Mouse (Mus musculus): Measurements from ENCODE around the gene Elf2.

The Elf2 gene

GRCm38 (mm10) chr3:51281727-51282126 is 58.7 kb downstream of the Elf2 start:
- DNase-seq (ENCODE audit: low read depth, low spot score), result no peak

DNA sequence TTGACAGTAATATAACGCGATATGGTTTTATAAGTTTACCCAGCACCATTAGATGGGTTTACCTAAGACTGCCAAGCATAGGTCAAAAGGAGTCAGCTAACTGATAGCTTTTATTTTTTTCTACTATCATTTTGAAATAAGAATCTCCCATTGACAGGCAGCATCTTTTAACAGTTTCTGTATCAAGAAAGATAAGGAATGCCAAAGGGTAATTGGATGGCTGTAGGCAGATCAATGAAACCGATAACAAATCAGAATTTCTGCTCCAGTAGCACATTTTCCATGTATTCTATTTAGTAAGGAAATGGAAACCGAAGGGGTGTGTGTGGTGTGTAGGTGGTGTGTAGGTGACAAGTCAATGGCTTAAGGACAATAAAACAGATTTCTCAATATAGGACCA is 62.0 kb downstream of the Elf2 start:
- DNase-seq (ENCODE audit: low read depth, low spot score), result no peak

DNA sequence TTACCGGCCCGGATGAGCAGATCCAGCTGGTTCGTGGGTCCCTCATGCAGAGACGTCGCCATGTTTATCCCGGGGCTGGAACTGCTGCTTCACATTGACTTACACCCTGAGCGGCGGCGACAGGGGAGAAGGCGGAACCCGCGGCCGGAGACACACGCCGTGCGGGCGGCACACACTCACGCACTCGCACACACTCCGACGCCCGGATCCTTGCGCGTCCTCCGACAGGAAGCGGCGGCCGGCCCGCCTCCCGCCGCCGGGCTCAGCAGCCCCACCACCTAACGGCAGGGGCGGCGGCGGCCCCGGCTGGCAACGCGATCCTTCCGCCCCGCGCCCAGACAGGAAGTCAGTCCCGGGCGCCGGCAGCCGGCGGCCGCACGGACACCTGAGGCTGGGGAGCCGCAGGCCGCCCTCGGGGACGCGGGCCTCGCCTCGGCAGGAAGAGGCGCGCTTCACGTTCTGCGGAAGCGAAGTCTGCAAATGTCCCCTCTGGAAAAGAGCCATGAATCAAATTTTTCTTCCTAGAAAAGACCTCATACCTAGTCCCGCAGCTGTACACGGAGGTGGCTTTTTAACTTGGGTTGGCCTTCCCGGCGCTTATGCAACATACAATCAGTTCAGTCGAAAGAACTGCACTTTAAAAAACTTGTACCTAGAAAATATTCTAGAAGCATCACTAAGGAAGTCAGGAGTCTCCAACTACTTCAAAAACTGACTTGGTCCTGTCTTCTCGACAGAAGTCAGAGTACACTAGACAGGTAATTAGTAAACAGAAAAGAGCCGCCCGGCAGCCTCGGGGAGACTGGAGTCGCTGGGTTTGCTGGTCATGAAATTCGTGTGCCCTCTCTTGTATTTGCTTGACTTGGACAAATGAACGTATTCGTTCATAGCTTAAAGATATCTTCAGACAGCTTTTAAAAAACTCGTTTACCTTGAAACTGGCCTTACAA is 63.0 kb downstream of the Elf2 start:
- DNase-seq (ENCODE audit: low read depth, low spot score), result peak; percentile 75

- peak; percentile 21 for DNase-seq (ENCODE audit: low read depth, low spot score)
These were observed 63.9 kb downstream of the Elf2 start for GRCm38 (mm10) chr3:51276421-51277111.

GRCm38 (mm10) chr3:51275956-51276398 is 64.5 kb downstream of the Elf2 start:
- peak; percentile 98 for DNase-seq (ENCODE audit: low read depth, low spot score)

DNA sequence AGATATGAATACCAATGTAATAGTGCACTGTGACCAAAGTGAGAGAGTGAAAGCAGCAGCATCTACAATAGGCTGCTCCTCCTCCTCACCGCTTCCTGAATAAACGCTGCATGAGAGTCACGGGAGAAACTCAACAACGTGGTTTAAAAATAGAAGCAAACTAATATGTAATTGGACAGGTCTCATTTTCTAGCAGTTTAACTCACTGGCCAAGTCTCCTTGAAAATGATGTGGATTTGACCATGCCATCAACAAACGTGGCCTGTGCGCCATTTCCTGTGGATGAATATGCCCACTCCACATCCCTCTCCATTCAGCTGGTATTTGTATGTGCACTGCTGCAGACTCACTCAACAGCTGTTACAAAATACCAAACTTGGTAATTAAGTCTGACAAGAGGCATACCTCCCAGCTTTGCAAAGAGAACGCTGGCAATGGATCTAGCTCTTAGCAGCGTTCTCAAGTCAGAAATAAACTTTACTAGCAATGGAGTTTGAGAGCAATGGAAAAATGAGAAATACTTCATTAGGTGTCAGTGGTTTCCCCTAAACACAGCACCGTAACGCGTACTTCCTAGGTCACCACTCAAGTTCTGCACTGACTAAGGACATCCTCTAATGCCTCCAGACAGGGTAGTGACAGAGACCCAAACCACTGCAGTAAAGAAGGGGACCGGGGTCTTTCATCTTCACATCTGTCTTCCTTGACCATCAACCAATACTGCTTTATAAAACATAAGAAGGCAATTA is 70.2 kb downstream of the Elf2 start:
- no peak for DNase-seq (ENCODE audit: low read depth, low spot score)

- no peak for DNase-seq (ENCODE audit: low read depth, low spot score)
These were observed 72.0 kb downstream of the Elf2 start for GRCm38 (mm10) chr3:51268434-51268833.

DNA sequence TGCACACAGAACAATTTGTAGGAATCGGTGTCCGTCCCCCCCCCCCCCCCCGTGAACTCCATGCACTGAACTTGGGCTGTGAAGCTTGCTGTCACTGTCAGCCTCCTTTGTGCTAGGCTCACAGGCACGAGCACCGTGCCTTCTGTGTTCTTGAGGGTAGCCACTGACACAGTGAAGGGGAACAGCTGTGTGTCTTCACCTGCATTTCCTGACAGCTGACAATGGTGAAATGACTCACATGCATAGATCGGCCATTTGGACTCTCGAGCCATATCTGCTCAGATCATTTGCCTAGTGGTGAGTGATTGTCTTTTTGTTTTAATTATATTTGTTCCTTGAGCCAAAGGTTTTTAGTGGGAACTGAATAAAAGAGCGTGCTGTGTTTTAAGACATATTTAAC is 77.5 kb downstream of the Elf2 start:
- no peak for DNase-seq (ENCODE audit: low read depth, low spot score)

GRCm38 (mm10) chr3:51258070-51258469 is 82.4 kb downstream of the Elf2 start:
- no peak for DNase-seq (ENCODE audit: low read depth, low spot score)

GRCm38 (mm10) chr3:51256450-51256849 is 84.0 kb downstream of the Elf2 start:
- DNase-seq (ENCODE audit: low read depth, low spot score), result no peak

- no peak for DNase-seq (ENCODE audit: low read depth, low spot score)
These were observed 85.7 kb downstream of the Elf2 start for GRCm38 (mm10) chr3:51254784-51255183.

DNA sequence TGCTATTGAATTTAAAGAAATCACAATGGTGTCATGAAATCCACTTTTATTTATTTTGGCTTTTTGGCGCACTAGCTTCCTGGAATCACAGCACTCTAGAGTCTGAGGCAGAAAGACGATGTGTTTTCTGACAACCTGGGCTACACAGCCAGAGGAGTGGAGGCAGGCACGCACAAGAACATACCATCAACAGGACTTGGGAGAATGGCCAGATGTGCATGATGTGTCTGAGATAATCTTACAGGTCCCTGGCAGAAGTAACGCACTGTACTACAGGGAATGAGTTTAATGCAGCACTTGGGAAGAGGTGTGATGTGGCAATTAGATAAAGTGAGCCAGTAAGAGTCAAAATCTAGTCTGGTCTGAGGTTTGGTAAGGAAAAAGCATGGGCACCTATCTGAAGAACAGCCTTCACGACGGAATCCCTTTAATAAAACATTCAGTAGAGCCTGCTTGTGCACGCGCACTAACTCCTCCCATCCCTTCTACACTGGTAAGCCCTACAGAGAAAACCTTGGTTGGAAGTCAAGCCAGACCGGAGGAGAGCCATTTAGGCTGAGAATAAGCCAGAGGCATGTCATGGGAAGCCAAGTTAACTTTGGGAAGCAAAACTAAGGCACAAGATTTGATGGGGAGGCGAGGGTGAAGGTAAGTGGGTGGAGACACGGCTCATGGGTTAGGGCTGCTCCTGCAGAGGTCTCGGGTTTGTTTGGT is 87.6 kb downstream of the Elf2 start:
- DNase-seq (ENCODE audit: low read depth, low spot score), result no peak

GRCm38 (mm10) chr3:51252223-51252622 is 88.2 kb downstream of the Elf2 start:
- DNase-seq (ENCODE audit: low read depth, low spot score), result no peak

DNA sequence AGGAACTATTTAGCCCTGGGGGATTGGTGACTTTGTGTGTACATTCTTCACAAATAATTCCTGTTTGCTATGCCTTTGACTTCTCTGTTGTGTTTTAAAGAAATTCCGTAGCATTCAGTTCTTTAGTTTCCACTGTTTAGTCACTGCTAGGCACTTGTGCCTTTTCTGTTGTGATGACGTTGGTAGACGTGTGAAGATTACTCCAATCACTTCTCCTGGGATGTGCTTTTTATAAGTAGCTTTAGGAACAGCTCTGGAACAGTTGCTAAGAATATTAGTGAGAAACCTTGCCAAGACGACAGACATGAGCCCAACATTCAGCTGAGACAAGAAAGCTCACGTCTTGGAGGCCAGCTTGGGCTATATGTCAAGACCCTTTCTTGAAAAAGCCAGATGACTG is 89.4 kb downstream of the Elf2 start:
- no peak for DNase-seq (ENCODE audit: low read depth, low spot score)

GRCm38 (mm10) chr3:51249866-51250265 is 90.6 kb downstream of the Elf2 start:
- no peak for DNase-seq (ENCODE audit: low read depth, low spot score)

GRCm38 (mm10) chr3:51249460-51249859 is 91.0 kb downstream of the Elf2 start:
- no peak for DNase-seq (ENCODE audit: low read depth, low spot score)

GRCm38 (mm10) chr3:51248600-51248999 is 91.9 kb downstream of the Elf2 start:
- DNase-seq (ENCODE audit: low read depth, low spot score), result no peak

GRCm38 (mm10) chr3:51247704-51248103 is 92.8 kb downstream of the Elf2 start:
- no peak for DNase-seq (ENCODE audit: low read depth, low spot score)

- no peak for DNase-seq (ENCODE audit: low read depth, low spot score)
These were observed 100.9 kb downstream of the Elf2 start for GRCm38 (mm10) chr3:51239541-51239940.

DNA sequence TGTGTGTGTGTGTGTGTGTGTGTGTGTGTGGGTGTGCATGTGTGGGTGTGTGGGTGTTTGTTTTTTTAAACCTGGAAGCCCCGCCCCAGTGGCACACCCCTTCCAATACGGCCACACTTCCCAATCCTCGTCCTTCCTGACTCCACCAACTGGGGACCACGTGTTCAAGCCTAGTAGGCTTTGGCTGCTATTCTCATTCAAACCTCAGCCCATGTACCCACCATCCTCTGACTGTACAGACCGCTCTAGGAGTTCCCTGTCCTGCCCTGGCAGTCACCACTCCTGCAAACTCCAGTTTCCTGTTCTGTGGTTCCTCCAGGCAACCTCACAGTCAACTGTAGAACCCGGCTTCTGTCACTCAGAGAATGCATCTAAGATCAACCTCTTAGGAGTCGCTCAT is 101.9 kb downstream of the Elf2 start:
- DNase-seq (ENCODE audit: low read depth, low spot score), result no peak

- DNase-seq (ENCODE audit: low read depth, low spot score), result no peak
These were observed 105.8 kb downstream of the Elf2 start for GRCm38 (mm10) chr3:51234752-51235055.
